Mouse (Mus musculus) ES-E14 (cell line): ENCODE results near the gene Mipol1.

ENCODE experiments used
- CHD2 ChIP-seq: IDR thresholded peaks from 2 replicates; pipeline ENCODE4 v1.6.1; 2014; ENCODE audit warnings: mild to moderate bottlenecking, low read depth, low read length, inconsistent platforms
- HCFC1 ChIP-seq: IDR thresholded peaks from 2 replicates; pipeline ENCODE4 v1.6.1; 2012; ENCODE audit warnings: low read length, inconsistent platforms, borderline replicate concordance; ENCODE audit not compliant: insufficient read depth
- MAFK ChIP-seq: IDR thresholded peaks from 2 replicates; pipeline ENCODE4 v1.6.1; 2014; ENCODE audit warnings: mild to moderate bottlenecking, low read depth, low read length, inconsistent platforms; ENCODE audit not compliant: insufficient read depth
- ZNF384 ChIP-seq: IDR thresholded peaks from 2 replicates; pipeline ENCODE4 v1.6.1; 2012; ENCODE audit warnings: low read depth, low read length, inconsistent platforms

- no peak for TF ChIP-seq ZNF384
- TF ChIP-seq HCFC1: no peak
- no peak for TF ChIP-seq CHD2
- TF ChIP-seq MAFK: no peak
These were observed 45.2 kb downstream of the Mipol1 start for GRCm38 (mm10) chr12:57275456-57275855.
